Comparison of ENCODE assay signal across 8 mouse cellular contexts in the genomic region with DNA sequence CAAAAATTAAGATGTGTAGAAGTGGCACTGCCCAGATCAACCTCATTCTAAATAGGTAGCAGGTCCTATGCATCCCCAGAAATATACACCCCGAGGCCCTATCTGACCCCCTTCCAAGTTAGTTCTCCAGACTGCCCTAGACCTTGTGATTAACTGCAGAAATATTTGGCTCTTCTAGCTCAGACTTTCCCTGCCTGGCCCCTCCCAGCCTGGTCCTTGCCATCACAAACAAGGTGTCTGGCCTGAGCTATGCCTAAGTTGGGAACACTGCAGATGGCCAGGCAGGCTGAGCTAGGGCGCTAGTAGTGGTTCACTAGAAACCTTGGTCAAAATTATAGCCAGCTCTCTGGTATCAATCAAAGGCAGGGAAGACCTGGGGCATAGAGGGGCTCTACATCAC. TPM values are rescaled to one million over a fixed set of nuclear protein-coding genes. Genes with fewer than 3 reads are reported as not detected.
DNase-seq lines count a peak whose midpoint lies in the region; ATAC-seq lines count a peak whose summit lies in the region.
"Had no signal": no experiment of that assay in that cellular context is flagged by ENCODE, and none has a peak within 500 bp of the region (broad histone marks: within the 10 kb centered on the region; RNA-seq: fewer than 3 reads in every experiment).

No protein-coding gene starts in this region.

- no peak overlapping the region for H3K9ac ChIP-seq in liver, embryonic 12.5 days
- no peak overlapping the region for H3K9ac ChIP-seq in liver, embryonic 11.5 days (ENCODE audit: low read depth, low read length)
- H3K9ac ChIP-seq in forebrain, embryonic 13.5 days = no peak overlapping the region
- no peak overlapping the region for H3K9ac ChIP-seq in heart, embryonic 15.5 days
- no peak overlapping the region for H3K9ac ChIP-seq in midbrain, embryonic 13.5 days (replicated peaks)

- no peak overlapping the region for H3K27ac ChIP-seq in liver, embryonic 12.5 days
- H3K27ac ChIP-seq in liver, embryonic 11.5 days (ENCODE audit: low read depth, low read length) = no peak overlapping the region
- no peak overlapping the region for H3K27ac ChIP-seq in forebrain, embryonic 13.5 days
- no peak overlapping the region for H3K27ac ChIP-seq in heart, embryonic 15.5 days
- H3K27ac ChIP-seq in midbrain, embryonic 13.5 days = no peak overlapping the region

- H3K4me2 ChIP-seq in liver, embryonic 12.5 days = peak overlapping the region; percentile 68; the same call in 1 of the 2 replicates
- no peak overlapping the region for H3K4me2 ChIP-seq in liver, embryonic 11.5 days
- H3K4me2 ChIP-seq in forebrain, embryonic 13.5 days = no peak overlapping the region
- no peak overlapping the region; the same call in 1 of the 2 replicates for H3K4me2 ChIP-seq in heart, embryonic 15.5 days
- H3K4me2 ChIP-seq in midbrain, embryonic 13.5 days (replicated peaks) = no peak overlapping the region; the same call in 1 of the 2 replicates

- no peaks in the 10 kb centered on the region for H3K27me3 ChIP-seq in liver, embryonic 12.5 days (replicated peaks)
- no peaks in the 10 kb centered on the region; the same call in 1 of the 2 replicates for H3K27me3 ChIP-seq in liver, embryonic 11.5 days (replicated peaks; ENCODE audit: control insufficient read depth, insufficient read depth, low read length)
- no peaks in the 10 kb centered on the region for H3K27me3 ChIP-seq in forebrain, embryonic 13.5 days
- H3K27me3 ChIP-seq in heart, embryonic 15.5 days = no peaks in the 10 kb centered on the region
- no peaks in the 10 kb centered on the region for H3K27me3 ChIP-seq in midbrain, embryonic 13.5 days

- DNase-seq in liver, embryonic 11.5 days (ENCODE audit: low spot score) = no peak
- no peak for DNase-seq in layer of hippocampus, adult 8-10 months (ENCODE audit: low spot score in 2 of 2)
- DNase-seq in frontal cortex, postnatal 14 days (ENCODE audit: low spot score in 2 of 2) = no peak

- ATAC-seq in liver, embryonic 12.5 days = no peak
- no peak for ATAC-seq in liver, embryonic 11.5 days (replicated peaks; ENCODE audit: low FRiP score)
- peak; percentile 2; the same call in 1 of the 2 replicates for ATAC-seq in forebrain, embryonic 13.5 days
- ATAC-seq in heart, embryonic 15.5 days (replicated peaks; ENCODE audit: insufficient number of reproducible peaks, insufficient read depth, low FRiP score, low read depth) = peak; percentile 15; the same call in 1 of the 2 replicates
- peak; percentile 21; the same call in 1 of the 2 replicates for ATAC-seq in midbrain, embryonic 13.5 days

- H3K9me3 ChIP-seq in liver, embryonic 12.5 days (replicated peaks) = no peaks in the 10 kb centered on the region
- H3K9me3 ChIP-seq in liver, embryonic 11.5 days (ENCODE audit: control insufficient read depth, low read length) = no peaks in the 10 kb centered on the region
- no peaks in the 10 kb centered on the region for H3K9me3 ChIP-seq in forebrain, embryonic 13.5 days (replicated peaks)
- H3K9me3 ChIP-seq in heart, embryonic 15.5 days (replicated peaks) = no peaks in the 10 kb centered on the region
- H3K9me3 ChIP-seq in midbrain, embryonic 13.5 days = no peaks in the 10 kb centered on the region

- H3K4me3 ChIP-seq in liver, embryonic 12.5 days = no peak overlapping the region
- H3K4me3 ChIP-seq in liver, embryonic 11.5 days (ENCODE audit: low read depth, low read length) = no peak overlapping the region
- no peak overlapping the region for H3K4me3 ChIP-seq in forebrain, embryonic 13.5 days
- no peak overlapping the region for H3K4me3 ChIP-seq in heart, embryonic 15.5 days
- peak overlapping the region; percentile 51; the same call in 1 of the 2 replicates for H3K4me3 ChIP-seq in midbrain, embryonic 13.5 days (replicated peaks)

- peaks cover 21% of the 10 kb centered on the region for H3K36me3 ChIP-seq in liver, embryonic 12.5 days
- peaks cover under 1% of the 10 kb centered on the region; the same call in 1 of the 2 replicates for H3K36me3 ChIP-seq in liver, embryonic 11.5 days (ENCODE audit: control insufficient read depth, insufficient read depth, low read length)
- H3K36me3 ChIP-seq in forebrain, embryonic 13.5 days (ENCODE audit: poor library complexity, severe bottlenecking) = peaks cover 36% of the 10 kb centered on the region
- peaks cover 26% of the 10 kb centered on the region for H3K36me3 ChIP-seq in heart, embryonic 15.5 days
- H3K36me3 ChIP-seq in midbrain, embryonic 13.5 days = peaks cover 30% of the 10 kb centered on the region

- WGBS in liver, embryonic 12.5 days (ENCODE audit: insufficient replicate concordance) = 69% methylated on average over 2 of the region's 2 CpGs
- WGBS in liver, embryonic 11.5 days = 84% methylated on average over 2 of the region's 2 CpGs
- 91% methylated on average over 2 of the region's 2 CpGs for WGBS in forebrain, embryonic 13.5 days
- 71% methylated on average over 2 of the region's 2 CpGs for WGBS in heart, embryonic 15.5 days
- WGBS in midbrain, embryonic 13.5 days = 84% methylated on average over 2 of the region's 2 CpGs

- peaks cover 15% of the 10 kb centered on the region for H3K4me1 ChIP-seq in liver, embryonic 12.5 days
- peaks cover 4% of the 10 kb centered on the region for H3K4me1 ChIP-seq in liver, embryonic 11.5 days (replicated peaks; ENCODE audit: control insufficient read depth, insufficient read depth, low read length)
- peaks cover 10% of the 10 kb centered on the region; the same call in 1 of the 2 replicates for H3K4me1 ChIP-seq in forebrain, embryonic 13.5 days
- H3K4me1 ChIP-seq in heart, embryonic 15.5 days (replicated peaks) = peaks cover 10% of the 10 kb centered on the region
- H3K4me1 ChIP-seq in midbrain, embryonic 13.5 days (replicated peaks) = peaks cover 14% of the 10 kb centered on the region

RNA-seq across cellular contexts. Expression of a gene that starts 41.0 kb away (rescaled TPM):
- polyA plus RNA-seq in liver, embryonic 12.5 days (2016; fragmentation: Nextera tagmentation; extraction: Ambion mirVana) = 32.9 and 36.4 TPM in 2 replicates
- polyA plus RNA-seq in liver, embryonic 11.5 days (2014; fragmentation: Nextera tagmentation; extraction: Ambion mirVana) = 50.2 and 55.9 TPM in 2 replicates
- polyA plus RNA-seq in forebrain, embryonic 13.5 days (2015; fragmentation: Nextera tagmentation; extraction: Ambion mirVana) = 103 and 110 TPM in 2 replicates
- polyA plus RNA-seq in heart, embryonic 15.5 days (2015; fragmentation: Nextera tagmentation; extraction: Ambion mirVana) = 57.0 and 61.2 TPM in 2 replicates
- 104 and 105 TPM in 2 replicates for polyA plus RNA-seq in midbrain, embryonic 13.5 days (2015; fragmentation: Nextera tagmentation; extraction: Ambion mirVana)
- 10 to 100 TPM; 65.6 to 78.6 (median 73.8) TPM for total RNA-seq in layer of hippocampus, adult 8-10 months (2022)

RNA-seq across cellular contexts. Expression of a gene that starts 46.2 kb away (rescaled TPM):
- not detected in 2 replicates for polyA plus RNA-seq in liver, embryonic 12.5 days (2016; fragmentation: Nextera tagmentation; extraction: Ambion mirVana)
- not detected in 2 replicates for polyA plus RNA-seq in liver, embryonic 11.5 days (2014; fragmentation: Nextera tagmentation; extraction: Ambion mirVana)
- polyA plus RNA-seq in forebrain, embryonic 13.5 days (2015; fragmentation: Nextera tagmentation; extraction: Ambion mirVana) = 0.04 TPM in 1 of 2 replicates, not detected in the other
- 0.09 TPM in 1 of 2 replicates, not detected in the other for polyA plus RNA-seq in heart, embryonic 15.5 days (2015; fragmentation: Nextera tagmentation; extraction: Ambion mirVana)
- polyA plus RNA-seq in midbrain, embryonic 13.5 days (2015; fragmentation: Nextera tagmentation; extraction: Ambion mirVana) = 0.03 TPM in 1 of 2 replicates, not detected in the other
- total RNA-seq in layer of hippocampus, adult 8-10 months (2022) = 1 to 10 TPM; 1.4 to 2.4 (median 1.8) TPM
- polyA plus RNA-seq: lung, embryonic 16.5 days had no signal

Comparison
In these comparisons a context has a peak if more than half of its experiments do, and no peak if none do; other contexts are left out.
1. ATAC-seq: peak in forebrain, embryonic 13.5 days (single experiment), heart, embryonic 15.5 days (single experiment) and midbrain, embryonic 13.5 days (single experiment); none in liver, embryonic 12.5 days (single experiment) and liver, embryonic 11.5 days (single experiment).